Mouse (Mus musculus): ENCODE data around the gene Zfp672.

- TF ChIP-seq CTCF (IDR thresholded peaks at IDR 0.05; ENCODE audit: low read depth), result peak; percentile 34
- TF ChIP-seq EP300 (IDR thresholded peaks at IDR 0.05; ENCODE audit: low read depth), result no peak; the same call in 1 of the 2 replicates
Observed at GRCm38 (mm10) chr11:58322824-58323569, 7.1 kb downstream of the Zfp672 start.

Measured in liver, embryonic 14.5 days (tissue).